Mouse (Mus musculus) heart, postnatal 0 days (tissue): ENCODE measurements at regions not wholly inside any gene's neighbourhood (a gene's known extent, or its start where the extent isn't known, plus 50 kb on each side); places are given as distances from the start of the nearest gene placed in this dataset.

Experiments
- CTCF ChIP-seq: IDR thresholded peaks from 2 replicates; pipeline ENCODE4 v1.5.1; 2016; ENCODE audit warnings: antibody characterized with exemption, control low read depth, low read depth
- EP300 ChIP-seq: IDR thresholded peaks from 2 replicates; pipeline ENCODE4 v1.6.1; 2016; ENCODE audit warnings: antibody characterized with exemption, low read depth

DNA sequence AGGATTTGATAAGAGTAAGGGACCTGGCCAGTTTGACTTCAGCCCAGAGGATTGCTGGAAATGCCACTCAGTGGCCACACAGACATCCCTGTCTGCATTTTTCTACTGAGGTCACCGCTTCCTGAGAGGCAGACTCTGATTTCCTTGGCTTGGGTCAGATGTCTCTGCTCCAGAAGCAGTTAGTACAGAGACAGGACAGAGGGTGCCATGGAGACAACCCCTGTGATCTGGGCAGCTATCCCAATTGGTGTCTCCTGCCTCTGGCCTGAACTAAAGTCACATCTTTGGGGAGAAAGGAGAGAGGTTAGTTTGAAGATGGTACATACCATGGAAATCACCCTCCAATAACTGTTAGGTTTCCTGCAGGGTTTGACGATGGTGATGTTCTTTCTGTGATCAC, 165.2 kb upstream of the Adra1b start:
- TF ChIP-seq CTCF (no peak), EP300 (no peak)
